Mouse (Mus musculus) Patski (cell line): ENCODE measurements at regions not wholly inside any gene's neighbourhood (a gene's known extent, or its start where the extent isn't known, plus 50 kb on each side); places are given as distances from the start of the nearest gene placed in this dataset.

Experiments
- ATAC-seq: fragments of 100-300 bp; one replicate; pipeline ENCODE4 v1.8.0; 2021
- CTCF ChIA-PET: fragments of 350-600 bp; sonication (Branson Sonifier 250); formaldehyde crosslinking; loops from one replicate; lab custom pipeline; 2022; ENCODE audit warnings: inconsistent platforms; lab: Charles Lee
- POLR2A ChIA-PET: fragments of 350-600 bp; sonication (Branson Sonifier 250); formaldehyde crosslinking; loops from one replicate; lab custom pipeline; 2022; ENCODE audit warnings: antibody characterized with exemption, inconsistent platforms; lab: Charles Lee
- DNase-seq: peaks from one replicate; pipeline ENCODE4 v3.0.0-alpha.2; 2011; ENCODE audit warnings: low read depth, low spot score
- H3K27me3 ChIP-seq: fragments of 371-371 bp; one replicate; pipeline ENCODE4 v1.5.1; 2021
- CTCF ChIP-seq: fragments of 100-300 bp; IDR thresholded peaks from one replicate; pipeline ENCODE4 v1.5.1; 2021
- in situ Hi-C: fragments of 300-500 bp; cut with MboI; formaldehyde crosslinking; loops from 3 replicates; pipeline ENCODE4 v1.11.1; 2018; ENCODE audit warnings: low pct_unique_long_range_greater_than_20kb, mixed read lengths

- no peak for ATAC-seq
- ChIA-PET POLR2A (no interaction called here), CTCF (no interaction called here)
These were observed 222.6 kb downstream of the Tex36 start for GRCm38 (mm10) chr7:133379373-133379772.

DNA sequence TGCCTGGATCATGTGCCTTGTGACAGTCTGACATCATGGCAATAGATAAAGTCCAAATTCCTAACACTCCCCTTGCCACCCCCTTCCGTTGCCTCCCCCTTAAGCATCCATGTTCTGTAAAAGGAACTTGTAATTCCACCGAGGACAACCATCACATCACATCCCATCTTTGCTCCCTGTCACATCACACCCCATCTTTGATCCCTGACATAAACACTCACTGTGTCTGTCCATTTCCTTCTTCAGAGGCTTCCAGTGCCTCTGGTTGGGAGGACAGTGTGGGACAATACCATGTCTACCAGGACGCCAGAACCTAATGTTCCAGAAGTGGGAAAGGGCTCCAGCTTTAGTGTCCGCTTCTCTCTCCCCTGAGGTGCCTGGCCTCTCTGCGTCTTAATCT, 223.6 kb downstream of the Tex36 start:
- no peak for TF ChIP-seq CTCF
- ATAC-seq (no peak), DNase-seq (no peak)
- CTCF ChIA-PET: no interaction called here
- POLR2A ChIA-PET: interaction anchor here (0.6 kb wide), 1 partner anchor 242 kb away, joined by 3 read pairs; no protein-coding TSS in a partner anchor
- no peaks in the 10 kb centered on the region for H3K27me3 ChIP-seq
- in situ Hi-C loops: no loop called here

More at GRCm38 (mm10) chr7:133379373-133379772, 222.6 kb downstream of the Tex36 start:
- in situ Hi-C loops: no loop called here
- no peak for TF ChIP-seq CTCF
- DNase-seq: no peak
- no peaks in the 10 kb centered on the region for H3K27me3 ChIP-seq

DNA sequence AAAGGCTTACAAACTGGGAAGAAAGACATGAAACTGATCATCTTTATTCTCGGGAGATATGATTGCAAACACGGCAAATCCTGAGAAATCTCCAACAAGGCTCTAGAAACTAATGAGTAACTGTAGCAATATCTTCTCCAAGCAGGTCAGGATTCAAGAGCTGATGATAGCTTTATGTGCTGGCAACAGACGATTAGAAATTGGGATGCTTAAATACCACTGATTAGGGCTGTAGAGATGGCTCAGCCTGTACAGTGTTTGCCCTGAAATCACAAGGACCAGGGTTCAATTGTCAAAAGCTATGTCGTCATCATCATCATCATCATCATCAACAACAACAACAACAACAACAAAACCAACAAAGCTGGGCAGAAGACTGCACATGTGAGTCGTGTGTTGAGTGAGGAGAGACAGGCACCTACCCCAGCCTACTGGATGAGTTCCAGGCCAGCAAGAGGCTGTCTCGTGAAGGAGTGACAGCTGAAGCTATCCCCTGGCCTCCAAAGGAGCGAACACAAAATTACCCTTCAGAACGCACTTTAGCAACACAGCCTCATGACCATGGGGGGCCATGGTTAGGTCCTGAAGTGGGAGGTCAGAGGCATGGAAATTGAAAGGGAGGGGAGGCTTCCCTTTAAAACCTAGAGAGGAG, 225.0 kb downstream of the Tex36 start:
- no peaks in the 10 kb centered on the region for H3K27me3 ChIP-seq
- no peak for TF ChIP-seq CTCF
- ATAC-seq: no peak
- in situ Hi-C loops: no loop called here
- no peak for DNase-seq
- ChIA-PET POLR2A (no interaction called here), CTCF (no interaction called here)

- TF ChIP-seq CTCF: no peak
- in situ Hi-C loops: no loop called here
- H3K27me3 ChIP-seq: no peaks in the 10 kb centered on the region
- POLR2A ChIA-PET: no interaction called here
- CTCF ChIA-PET: interaction anchor here (1.3 kb wide), 1 partner anchor 29 kb away, joined by 4 read pairs; no protein-coding TSS in a partner anchor
- ATAC-seq (no peak), DNase-seq (no peak)
These were observed 229.3 kb downstream of the Tex36 start for GRCm38 (mm10) chr7:133372695-133373094.

DNA sequence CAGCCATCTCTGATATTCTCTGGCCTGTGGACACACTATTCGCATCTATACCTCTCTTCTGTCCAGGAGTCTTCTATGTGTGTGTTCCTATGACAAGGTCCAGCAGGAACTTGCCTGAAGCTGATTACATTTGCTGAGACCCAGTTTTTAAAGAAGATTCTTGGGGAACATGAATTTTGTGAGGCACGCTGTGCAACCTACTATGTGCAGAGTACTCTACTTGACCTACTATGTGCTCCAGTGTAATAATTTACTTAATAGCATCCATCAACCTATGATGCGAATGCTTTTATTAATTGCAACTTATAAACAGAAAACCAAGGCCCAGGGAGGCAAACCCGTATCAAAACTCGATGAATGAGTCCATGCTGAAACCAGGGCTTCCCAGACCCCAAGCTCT, 231.4 kb downstream of the Tex36 start:
- in situ Hi-C loops: no loop called here
- ChIA-PET CTCF (no interaction called here), POLR2A (no interaction called here)
- ATAC-seq (no peak), DNase-seq (no peak)
- H3K27me3 ChIP-seq: no peaks in the 10 kb centered on the region
- no peak for TF ChIP-seq CTCF

DNA sequence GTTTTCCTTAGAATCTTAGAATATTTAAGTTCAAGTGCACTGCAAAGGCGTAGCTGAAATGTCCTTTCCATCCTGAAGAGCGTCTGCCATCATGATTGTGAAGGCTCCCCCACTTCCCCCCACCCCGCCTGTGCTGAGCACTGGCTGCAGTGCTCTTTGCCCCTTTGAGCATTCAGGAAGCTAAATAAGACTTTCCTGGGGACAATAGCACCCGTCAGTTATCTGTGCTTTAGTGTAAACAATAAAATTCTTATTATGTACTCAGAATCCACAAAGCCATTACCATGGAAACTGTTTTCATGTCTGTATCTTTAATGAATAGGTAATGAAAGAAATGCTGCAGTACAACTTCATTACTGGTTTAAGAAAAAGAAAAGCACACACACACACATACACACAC, 237.4 kb downstream of the Tex36 start:
- in situ Hi-C loops: no loop called here
- ATAC-seq: no peak
- ChIA-PET POLR2A (no interaction called here), CTCF (interaction anchor here (1.3 kb wide), 1 partner anchor 10 kb away, joined by 3 read pairs; no protein-coding TSS in a partner anchor)
- no peak for TF ChIP-seq CTCF
- H3K27me3 ChIP-seq: no peaks in the 10 kb centered on the region
- no peak for DNase-seq

DNA sequence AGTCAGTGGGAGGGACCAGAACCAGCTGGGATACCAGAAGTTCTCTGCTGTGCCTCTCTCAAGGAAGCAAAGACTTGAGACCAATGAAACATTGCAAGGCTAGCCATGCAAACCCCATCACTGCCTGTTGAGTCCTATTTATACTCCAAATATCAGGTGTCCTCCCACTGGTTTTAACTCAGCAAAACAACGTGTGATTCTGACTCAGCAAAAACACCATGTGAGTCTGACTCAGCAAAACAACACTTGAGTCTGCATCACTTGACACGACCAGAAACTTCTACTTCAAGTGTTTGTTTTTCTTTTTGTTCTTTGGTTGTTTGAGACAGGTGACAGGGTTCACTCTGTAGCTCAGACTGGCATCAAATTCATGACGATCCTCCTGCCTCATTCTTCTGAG, 204.6 kb upstream of the Ctbp2 start:
- no peaks in the 10 kb centered on the region for H3K27me3 ChIP-seq
- DNase-seq (no peak), ATAC-seq (no peak)
- in situ Hi-C loops: no loop called here
- CTCF ChIA-PET: no interaction called here
- TF ChIP-seq CTCF: no peak
- POLR2A ChIA-PET: no interaction called here

DNA sequence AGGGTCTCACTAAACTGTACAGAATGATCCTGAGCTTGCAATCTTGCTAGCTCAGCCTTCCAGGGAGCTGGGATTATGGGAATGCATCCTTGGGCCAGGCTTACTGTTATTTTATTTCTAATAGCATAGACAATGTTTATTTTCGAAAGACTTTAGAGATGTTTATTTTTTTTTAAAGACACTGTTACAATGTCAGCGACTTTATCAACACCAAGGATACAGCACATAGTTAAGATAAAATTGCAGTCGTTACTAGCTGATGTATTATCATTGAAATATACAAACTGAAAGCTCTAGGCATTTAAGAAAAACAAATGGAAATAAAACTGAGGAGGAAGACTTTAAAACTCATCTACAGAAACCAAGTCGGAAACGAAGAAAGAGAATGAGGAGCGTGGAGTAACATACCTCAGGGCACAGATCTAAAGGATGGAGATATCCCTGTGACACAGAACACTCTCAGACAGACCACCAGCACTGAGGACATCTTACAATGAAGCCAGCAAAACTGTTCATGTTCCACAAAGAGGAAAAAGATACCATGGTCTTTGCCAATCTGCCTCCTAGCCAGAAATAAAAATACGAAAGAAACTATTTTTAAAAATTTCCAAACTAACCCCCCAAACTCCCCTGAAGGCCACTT, 201.5 kb upstream of the Ctbp2 start:
- ATAC-seq (no peak), DNase-seq (no peak)
- ChIA-PET CTCF (no interaction called here), POLR2A (no interaction called here)
- in situ Hi-C loops: no loop called here
- H3K27me3 ChIP-seq: no peaks in the 10 kb centered on the region
- TF ChIP-seq CTCF: no peak

- peak; percentile 19 for TF ChIP-seq CTCF
- in situ Hi-C loops: no loop called here
- ATAC-seq (no peak), DNase-seq (no peak)
- no peaks in the 10 kb centered on the region for H3K27me3 ChIP-seq
- ChIA-PET CTCF (no interaction called here), POLR2A (no interaction called here)
These were observed 199.8 kb upstream of the Ctbp2 start for GRCm38 (mm10) chr7:133323955-133324354.

GRCm38 (mm10) chr7:133317511-133317910, 193.4 kb upstream of the Ctbp2 start:
- ChIA-PET CTCF (interaction anchor here (1.2 to 1.6 kb wide), 2 partner anchors 13 to 229 kb away, joined by 3 to 4 read pairs; no protein-coding TSS in a partner anchor), POLR2A (interaction anchor here (0.6 kb wide), 1 partner anchor 254 kb away, joined by 4 read pairs; no protein-coding TSS in a partner anchor)
- no peaks in the 10 kb centered on the region for H3K27me3 ChIP-seq
- ATAC-seq (no peak), DNase-seq (no peak)
- in situ Hi-C loops: loop anchor here (10.0 kb wide), 3 partner anchors 257 to 317 kb away; partner anchors contain the start of gene Edrf1
- no peak for TF ChIP-seq CTCF
